Mouse (Mus musculus) heart, postnatal 0 days (tissue): ENCODE data around the gene Grid2.

Source experiments
- CTCF ChIP-seq: IDR thresholded peaks from 2 replicates; pipeline ENCODE4 v1.5.1; 2016; ENCODE audit warnings: antibody characterized with exemption, control low read depth, low read depth
- EP300 ChIP-seq: IDR thresholded peaks from 2 replicates; pipeline ENCODE4 v1.6.1; 2016; ENCODE audit warnings: antibody characterized with exemption, low read depth

DNA sequence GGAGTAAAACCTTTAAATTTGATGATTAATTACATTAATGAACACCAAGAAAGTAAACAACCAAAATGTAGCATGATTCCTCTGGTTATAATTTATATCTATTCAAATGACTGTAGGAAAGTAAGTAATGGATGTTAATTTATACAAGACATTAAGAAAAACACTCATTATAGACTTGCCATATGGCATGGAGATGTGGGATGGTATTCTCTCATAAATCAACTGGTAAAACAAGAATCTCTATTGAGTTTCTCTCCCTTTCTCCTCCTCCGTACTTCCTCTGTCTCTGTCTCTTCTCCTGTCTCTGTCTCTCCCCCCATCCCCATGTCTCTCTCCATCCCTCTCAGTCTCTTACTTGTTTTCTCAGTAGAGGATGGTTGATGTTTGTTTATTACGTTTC lies 506.9 kb downstream of the Grid2 start:
- TF ChIP-seq CTCF (no peak), EP300 (no peak)
